In the genomic region with DNA sequence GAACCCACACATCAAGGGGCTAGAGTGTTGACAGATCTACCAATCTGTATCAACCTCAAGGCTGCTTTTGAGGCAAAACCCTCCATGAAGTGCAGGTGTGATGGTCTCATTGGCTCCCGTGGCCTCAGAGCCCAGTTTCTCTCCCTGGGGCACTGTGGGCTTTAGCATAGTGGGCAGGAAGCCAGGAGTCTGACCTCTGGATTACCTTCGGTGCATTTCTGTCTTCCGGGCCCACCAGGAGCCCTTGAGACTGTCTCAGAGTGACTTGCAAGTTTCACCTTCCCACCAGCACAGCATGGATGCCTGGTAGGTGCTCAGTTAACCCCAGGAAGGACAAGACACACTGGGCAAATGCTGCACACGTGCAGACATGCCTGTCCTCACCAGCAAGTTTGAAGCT, we compare ENCODE assay signal across 23 mouse cellular contexts. TPM values are rescaled to one million over a fixed set of nuclear protein-coding genes. Genes with fewer than 3 reads are reported as not detected.
A peak's percentile ranks its signal among the peaks of the same experiment; 100 is the strongest.
DNase-seq lines count a peak whose midpoint lies in the region; ATAC-seq and TF ChIP-seq lines count a peak whose summit lies in the region.
"Had no signal": no experiment of that assay in that cellular context is flagged by ENCODE, and none has a peak within 500 bp of the region (broad histone marks: within the 10 kb centered on the region; RNA-seq: fewer than 3 reads in every experiment).

No protein-coding gene starts in this region.

- H3K36me3 ChIP-seq in heart, embryonic 12.5 days = no peaks in the 10 kb centered on the region
- no peaks in the 10 kb centered on the region for H3K36me3 ChIP-seq in heart, adult 2 months (ENCODE audit: control insufficient read depth, insufficient read depth, low read length)
- H3K36me3 ChIP-seq in hindbrain, embryonic 10.5 days = no peaks in the 10 kb centered on the region
- H3K36me3 ChIP-seq in hindbrain, embryonic 12.5 days = no peaks in the 10 kb centered on the region
- H3K36me3 ChIP-seq in lung, embryonic 14.5 days (ENCODE audit: insufficient read depth) = no peaks in the 10 kb centered on the region
- H3K36me3 ChIP-seq: embryonic facial prominence, embryonic 12.5 days; heart, embryonic 13.5 days; limb, embryonic 13.5 days; liver, embryonic 13.5 days; lung, embryonic 15.5 days; midbrain, embryonic 10.5 days; stomach, embryonic 15.5 days had no signal

- no peaks in the 10 kb centered on the region for H3K9me3 ChIP-seq in heart, embryonic 12.5 days (replicated peaks)
- H3K9me3 ChIP-seq in hindbrain, embryonic 10.5 days = no peaks in the 10 kb centered on the region
- H3K9me3 ChIP-seq in hindbrain, embryonic 12.5 days (replicated peaks) = no peaks in the 10 kb centered on the region
- H3K9me3 ChIP-seq in lung, embryonic 14.5 days (ENCODE audit: low read depth, low read length) = no peaks in the 10 kb centered on the region
- H3K9me3 ChIP-seq: embryonic facial prominence, embryonic 12.5 days; heart, embryonic 13.5 days; limb, embryonic 13.5 days; liver, embryonic 13.5 days; lung, embryonic 15.5 days; midbrain, embryonic 10.5 days; stomach, embryonic 15.5 days had no signal

- TF ChIP-seq CTCF in heart, adult 2 months (IDR thresholded peaks at IDR 0.05) = no peak
- TF ChIP-seq CTCF in lung, embryonic 14.5 days (IDR thresholded peaks at IDR 0.05; ENCODE audit: low read depth) = no peak

- H3K4me3 ChIP-seq in heart, embryonic 12.5 days = no peak overlapping the region
- no peak overlapping the region for H3K4me3 ChIP-seq in heart, adult 2 months
- no peak overlapping the region for H3K4me3 ChIP-seq in hindbrain, embryonic 10.5 days
- no peak overlapping the region for H3K4me3 ChIP-seq in hindbrain, embryonic 12.5 days
- H3K4me3 ChIP-seq in lung, embryonic 14.5 days (ENCODE audit: low read depth, low read length) = no peak overlapping the region
- H3K4me3 ChIP-seq: embryonic facial prominence, embryonic 12.5 days; erythroblast, embryonic 14.5 days; heart, embryonic 13.5 days; limb, embryonic 13.5 days; liver, embryonic 13.5 days; lung, embryonic 15.5 days; midbrain, embryonic 10.5 days; stomach, embryonic 15.5 days had no signal

- H3K27ac ChIP-seq in heart, embryonic 12.5 days (ENCODE audit: poor library complexity, severe bottlenecking) = no peak overlapping the region
- no peak overlapping the region for H3K27ac ChIP-seq in heart, adult 2 months
- peak overlapping the region; percentile 35; the same call in 1 of the 2 replicates for H3K27ac ChIP-seq in hindbrain, embryonic 10.5 days
- H3K27ac ChIP-seq in hindbrain, embryonic 12.5 days = no peak overlapping the region
- H3K27ac ChIP-seq in lung, embryonic 14.5 days (ENCODE audit: low read depth) = no peak overlapping the region
- H3K27ac ChIP-seq: embryonic facial prominence, embryonic 12.5 days; heart, embryonic 13.5 days; limb, embryonic 13.5 days; liver, embryonic 13.5 days; lung, embryonic 15.5 days; macrophage; stomach, embryonic 15.5 days had no signal

- 34% methylated on average over 4 of the region's 4 CpGs for WGBS in heart, embryonic 12.5 days
- 35% methylated on average over 4 of the region's 4 CpGs for WGBS in heart, adult 2 months
- 81% methylated on average over 4 of the region's 4 CpGs for WGBS in hindbrain, embryonic 10.5 days
- 64% methylated on average over 4 of the region's 4 CpGs for WGBS in hindbrain, embryonic 12.5 days
- WGBS in lung, embryonic 14.5 days = 16% methylated on average over 4 of the region's 4 CpGs

- ATAC-seq in heart, embryonic 12.5 days (ENCODE audit: insufficient number of reproducible peaks, low FRiP score) = 0 out of 2 replicates have a peak, but pooled peaks have one; percentile 29
- no peak for ATAC-seq in hindbrain, embryonic 12.5 days (ENCODE audit: low FRiP score)
- ATAC-seq in lung, embryonic 14.5 days (ENCODE audit: insufficient read depth) = peak; percentile 5; the same call in 1 of the 2 replicates
- ATAC-seq: forebrain, embryonic 14.5 days; hindbrain, embryonic 16.5 days; Patski had no signal

- H3K9ac ChIP-seq in heart, embryonic 12.5 days = no peak overlapping the region
- H3K9ac ChIP-seq in heart, adult 2 months (ENCODE audit: low read depth, low read length) = no peak overlapping the region
- no peak overlapping the region for H3K9ac ChIP-seq in hindbrain, embryonic 12.5 days
- H3K9ac ChIP-seq in lung, embryonic 14.5 days = no peak overlapping the region
- H3K9ac ChIP-seq: embryonic facial prominence, embryonic 12.5 days; heart, embryonic 13.5 days; limb, embryonic 13.5 days; liver, embryonic 13.5 days; lung, embryonic 15.5 days; stomach, embryonic 15.5 days had no signal

- no peak for TF ChIP-seq POLR2A in heart, adult 2 months (IDR thresholded peaks at IDR 0.05; ENCODE audit: insufficient read depth, low read depth, low read length)

- no peaks in the 10 kb centered on the region for H3K79me2 ChIP-seq in heart, adult 2 months (replicated peaks; ENCODE audit: control insufficient read depth, insufficient read depth, low read length)

- TF ChIP-seq EP300 in heart, adult 2 months (IDR thresholded peaks at IDR 0.05; ENCODE audit: insufficient read depth, low read depth, low read length) = no peak

- peaks cover 40% of the 10 kb centered on the region for H3K27me3 ChIP-seq in heart, embryonic 12.5 days (replicated peaks)
- H3K27me3 ChIP-seq in heart, adult 2 months (ENCODE audit: control insufficient read depth, insufficient read depth, low read length) = no peaks in the 10 kb centered on the region
- peaks cover 17% of the 10 kb centered on the region for H3K27me3 ChIP-seq in hindbrain, embryonic 10.5 days (ENCODE audit: insufficient read depth, poor library complexity, severe bottlenecking)
- H3K27me3 ChIP-seq in hindbrain, embryonic 12.5 days = peaks cover 14% of the 10 kb centered on the region
- 0 out of 2 replicates have a peak, but pooled peaks cover under 1% of the 10 kb centered on the region for H3K27me3 ChIP-seq in lung, embryonic 14.5 days (ENCODE audit: insufficient read depth, low read length)
- H3K27me3 ChIP-seq: stomach, embryonic 15.5 days had no signal

- no peak overlapping the region for H3K4me2 ChIP-seq in heart, embryonic 12.5 days
- no peak overlapping the region for H3K4me2 ChIP-seq in hindbrain, embryonic 12.5 days (replicated peaks)
- no peak overlapping the region for H3K4me2 ChIP-seq in lung, embryonic 14.5 days
- H3K4me2 ChIP-seq: embryonic facial prominence, embryonic 12.5 days; heart, embryonic 13.5 days; limb, embryonic 13.5 days; liver, embryonic 13.5 days; lung, embryonic 15.5 days; stomach, embryonic 15.5 days had no signal

- intact Hi-C loops in heart, adult 2 months (cut with DNase I) = loop anchor here (2.0 kb wide), 1 partner anchor 69 kb away; no protein-coding TSS in a partner anchor

- no peak for DNase-seq in heart, adult 2 months
- DNase-seq in hindbrain, embryonic 10.5 days (ENCODE audit: low spot score) = no peak
- DNase-seq in lung, embryonic 14.5 days = peak; percentile 34
- DNase-seq in lung, postnatal 36 days = no peak
- DNase-seq in Muller cell, postnatal 12 days (ENCODE audit: inconsistent ontology term) = no peak
- DNase-seq: cerebellum, adult 8-10 months; gastrocnemius, postnatal 25 days; kidney, adult 8-10 months; liver, embryonic 13.5 days; thymus, adult 2 months had no signal

- peaks cover 22% of the 10 kb centered on the region for H3K4me1 ChIP-seq in heart, embryonic 12.5 days (replicated peaks)
- H3K4me1 ChIP-seq in heart, adult 2 months (ENCODE audit: control insufficient read depth, insufficient read depth, low read length) = no peaks in the 10 kb centered on the region; the same call in 1 of the 2 replicates
- peaks cover 52% of the 10 kb centered on the region for H3K4me1 ChIP-seq in hindbrain, embryonic 10.5 days (replicated peaks)
- peaks cover 29% of the 10 kb centered on the region for H3K4me1 ChIP-seq in hindbrain, embryonic 12.5 days
- peaks cover 9% of the 10 kb centered on the region for H3K4me1 ChIP-seq in lung, embryonic 14.5 days (ENCODE audit: insufficient read depth)

RNA-seq across cellular contexts. Expression of gene Fam222a, which starts 59.9 kb away (rescaled TPM):
- polyA plus RNA-seq in heart, embryonic 12.5 days (2016; fragmentation: Nextera tagmentation; extraction: Ambion mirVana) = 0.63 and 1.1 TPM in 2 replicates
- total RNA-seq in heart, adult 2 months (2021) = 1 to 10 TPM; 2.1 to 5.0 TPM
- polyA plus RNA-seq in heart, adult 2 months (2012; rRNA removed) = 2.0 and 2.8 TPM in 2 replicates
- polyA plus RNA-seq in hindbrain, embryonic 10.5 days (2016; fragmentation: Nextera tagmentation; extraction: Ambion mirVana) = 3.9 and 6.5 TPM in 2 replicates
- polyA plus RNA-seq in hindbrain, embryonic 12.5 days (2016; fragmentation: Nextera tagmentation; extraction: Ambion mirVana) = 9.4 and 9.9 TPM in 2 replicates
- 2.3 and 2.5 TPM in 2 replicates for polyA plus RNA-seq in lung, embryonic 14.5 days (2014; fragmentation: Nextera tagmentation; extraction: Ambion mirVana)
